Mouse (Mus musculus) MEL (cell line): ENCODE data around the gene Pde6c. TPM values are rescaled to one million over a fixed set of nuclear protein-coding genes. Genes with fewer than 3 reads are reported as not detected.

Experiments used
- DNase-seq: peaks from one replicate; pipeline ENCODE4 v3.0.0; 2011; ENCODE audit warnings: low read depth, low spot score
- H3K27ac ChIP-seq: 2 replicates; pipeline ENCODE4 v1.5.1; 2012; ENCODE audit warnings: low read depth, mild to moderate bottlenecking, control low read depth, low read length, moderate library complexity; ENCODE audit not compliant: control insufficient read depth
- H3K27me3 ChIP-seq, 2 experiments: fragments of 150-350 bp in 1 of 2; sonication (generic) in 1 of 2; 2 replicates each; pipeline ENCODE4 v1.6.1; 2012; ENCODE audit warnings: low read length in 2 of 2, mild to moderate bottlenecking in 2 of 2, improper control_type of control experiment in 1 of 2, moderate library complexity in 1 of 2; ENCODE audit not compliant: insufficient read depth in 2 of 2, control insufficient read depth in 1 of 2
- H3K36me3 ChIP-seq, 2 experiments: 2 replicates each; pipeline ENCODE4 v1.6.1; 2012 to 2014; ENCODE audit warnings: low read length in 2 of 2, improper control_type of control experiment in 1 of 2, inconsistent platforms in 1 of 2, mild to moderate bottlenecking in 1 of 2; ENCODE audit not compliant: insufficient read depth in 2 of 2, control insufficient read depth in 1 of 2
- H3K4me1 ChIP-seq, 2 experiments: fragments of 150-350 bp in 1 of 2; sonication (generic) in 1 of 2; 2 replicates each; pipeline ENCODE4 v1.6.1; 2012; ENCODE audit warnings: low read length in 2 of 2, improper control_type of control experiment in 1 of 2, mild to moderate bottlenecking in 1 of 2; ENCODE audit not compliant: insufficient read depth in 2 of 2, control insufficient read depth in 1 of 2
- H3K4me3 ChIP-seq, 2 experiments: fragments of 150-350 bp in 1 of 2; sonication (generic) in 1 of 2; 2 replicates each; pipeline ENCODE4 v1.5.1; 2012; ENCODE audit warnings: low read depth in 2 of 2, low read length in 2 of 2, mild to moderate bottlenecking in 2 of 2, moderate library complexity in 2 of 2, control low read depth in 1 of 2, improper control_type of control experiment in 1 of 2; ENCODE audit not compliant: control insufficient read depth in 1 of 2, insufficient read depth in 1 of 2
- H3K79me2 ChIP-seq: 2 replicates; pipeline ENCODE4 v1.6.1; 2012; ENCODE audit warnings: mild to moderate bottlenecking, low read length, moderate library complexity; ENCODE audit not compliant: control insufficient read depth, poor library complexity, insufficient read depth
- H3K9ac ChIP-seq: 2 replicates; pipeline ENCODE4 v1.6.1; 2012; ENCODE audit warnings: low read depth, mild to moderate bottlenecking, control low read depth, low read length, moderate library complexity; ENCODE audit not compliant: control insufficient read depth, poor library complexity, severe bottlenecking
- H3K9me3 ChIP-seq: fragments of 150-350 bp; sonication (generic); replicated peaks from 2 replicates; pipeline ENCODE4 v1.6.1; 2012; ENCODE audit warnings: mild to moderate bottlenecking, low read length, improper control_type of control experiment, moderate library complexity; ENCODE audit not compliant: insufficient read depth
- CHD1 ChIP-seq: IDR thresholded peaks from 2 replicates; pipeline ENCODE4 v1.6.1; 2012; ENCODE audit warnings: low read depth, mild to moderate bottlenecking, inconsistent platforms, low read length, improper control_type of control experiment
- E2F4 ChIP-seq: IDR thresholded peaks from 2 replicates; pipeline ENCODE4 v1.6.1; 2011; ENCODE audit warnings: low read depth, low read length, improper control_type of control experiment, borderline replicate concordance
- ELF1 ChIP-seq: IDR thresholded peaks from 2 replicates; pipeline ENCODE4 v1.6.1; 2014; ENCODE audit warnings: low read depth, mild to moderate bottlenecking, inconsistent platforms, low read length, improper control_type of control experiment, moderate library complexity
- ETS1 ChIP-seq: IDR thresholded peaks from 2 replicates; pipeline ENCODE4 v1.6.1; 2012; ENCODE audit warnings: low read depth, mild to moderate bottlenecking, inconsistent platforms, low read length, improper control_type of control experiment, moderate library complexity
- GABPA ChIP-seq: IDR thresholded peaks from 2 replicates; pipeline ENCODE4 v1.6.1; 2012; ENCODE audit warnings: low read depth, mild to moderate bottlenecking, inconsistent platforms, low read length, improper control_type of control experiment, moderate library complexity
- GATA1 ChIP-seq: IDR thresholded peaks from 2 replicates; pipeline ENCODE4 v1.6.1; 2011; ENCODE audit warnings: low read depth, low read length, improper control_type of control experiment
- HCFC1 ChIP-seq: IDR thresholded peaks from 2 replicates; pipeline ENCODE4 v1.6.1; 2012; ENCODE audit warnings: low read depth, mild to moderate bottlenecking, inconsistent platforms, low read length, improper control_type of control experiment, moderate library complexity
- MAX ChIP-seq: IDR thresholded peaks from 2 replicates; pipeline ENCODE4 v1.6.1; 2011; ENCODE audit warnings: low read length, improper control_type of control experiment
- MEF2A ChIP-seq: IDR thresholded peaks from 2 replicates; pipeline ENCODE4 v1.6.1; 2014; ENCODE audit warnings: low read depth, mild to moderate bottlenecking, inconsistent platforms, low read length, improper control_type of control experiment; ENCODE audit not compliant: poor library complexity, insufficient replicate concordance, severe bottlenecking; ENCODE audit errors: extremely low read depth
- MYC ChIP-seq: IDR thresholded peaks from 2 replicates; pipeline ENCODE4 v1.6.1; 2011; ENCODE audit warnings: low read depth, mild to moderate bottlenecking, low read length, improper control_type of control experiment, moderate library complexity
- NELFE ChIP-seq: IDR thresholded peaks from 2 replicates; pipeline ENCODE4 v1.6.1; 2011; ENCODE audit warnings: low read depth, low read length, improper control_type of control experiment
- POLR2A ChIP-seq, 2 experiments: IDR thresholded peaks; 2 replicates each; pipeline ENCODE4 v1.6.1; 2011 to 2012; ENCODE audit warnings: low read length in 2 of 2, mild to moderate bottlenecking in 2 of 2, control low read depth in 1 of 2, improper control_type of control experiment in 1 of 2, low read depth in 1 of 2, moderate library complexity in 1 of 2; ENCODE audit not compliant: control insufficient read depth in 1 of 2, insufficient read depth in 1 of 2, poor library complexity in 1 of 2
- SMC3 ChIP-seq: IDR thresholded peaks from 2 replicates; pipeline ENCODE4 v1.6.1; 2011; ENCODE audit warnings: low read depth, low read length, improper control_type of control experiment
- TCF12 ChIP-seq: IDR thresholded peaks from 2 replicates; pipeline ENCODE4 v1.6.1; 2014; ENCODE audit warnings: low read depth, mild to moderate bottlenecking, inconsistent platforms, low read length, improper control_type of control experiment, moderate library complexity
- UBTF ChIP-seq: IDR thresholded peaks from 2 replicates; pipeline ENCODE4 v1.6.1; 2012; ENCODE audit warnings: low read depth, mild to moderate bottlenecking, inconsistent platforms, low read length, improper control_type of control experiment, moderate library complexity, borderline replicate concordance; ENCODE audit not compliant: insufficient read depth
- USF1 ChIP-seq: IDR thresholded peaks from 2 replicates; pipeline ENCODE4 v1.6.1; 2014; ENCODE audit warnings: low read depth, mild to moderate bottlenecking, inconsistent platforms, low read length, improper control_type of control experiment, moderate library complexity
- ZC3H11A ChIP-seq: IDR thresholded peaks from 2 replicates; pipeline ENCODE4 v1.6.1; 2012; ENCODE audit warnings: low read depth, mild to moderate bottlenecking, inconsistent platforms, low read length, improper control_type of control experiment
- ZKSCAN1 ChIP-seq: IDR thresholded peaks from 2 replicates; pipeline ENCODE4 v1.6.1; 2012; ENCODE audit warnings: low read depth, mild to moderate bottlenecking, inconsistent platforms, low read length, improper control_type of control experiment, moderate library complexity
- ZMIZ1 ChIP-seq: IDR thresholded peaks from 2 replicates; pipeline ENCODE4 v1.6.1; 2012; ENCODE audit warnings: low read depth, mild to moderate bottlenecking, inconsistent platforms, low read length, improper control_type of control experiment, moderate library complexity
- polyA plus RNA-seq, 2 experiments: library from polyadenylated mRNA; stranded (reverse) in 1 of 2; unstranded in 1 of 2; fragments of >175 nt in 1 of 2; fragments of >200 nt in 1 of 2; gene quantifications; 2 replicates each; pipeline versions ENCODE4 v1.2.1 to v1.2.4; 2012; ENCODE audit warnings: low replicate concordance in 2 of 2, low read depth in 1 of 2; ENCODE audit not compliant: insufficient read length in 2 of 2, insufficient read depth in 1 of 2, missing spikeins in 1 of 2
- total RNA-seq: library from RNA; depleted of rRNA; stranded (reverse); fragments of 300-350 nt; gene quantifications from 2 replicates; pipeline ENCODE4 v1.2.3, GENCODE M21; 2012; rRNA removed

Gene Pde6c
- total RNA-seq: not detected in 2 replicates
- polyA plus RNA-seq: not detected

DNA sequence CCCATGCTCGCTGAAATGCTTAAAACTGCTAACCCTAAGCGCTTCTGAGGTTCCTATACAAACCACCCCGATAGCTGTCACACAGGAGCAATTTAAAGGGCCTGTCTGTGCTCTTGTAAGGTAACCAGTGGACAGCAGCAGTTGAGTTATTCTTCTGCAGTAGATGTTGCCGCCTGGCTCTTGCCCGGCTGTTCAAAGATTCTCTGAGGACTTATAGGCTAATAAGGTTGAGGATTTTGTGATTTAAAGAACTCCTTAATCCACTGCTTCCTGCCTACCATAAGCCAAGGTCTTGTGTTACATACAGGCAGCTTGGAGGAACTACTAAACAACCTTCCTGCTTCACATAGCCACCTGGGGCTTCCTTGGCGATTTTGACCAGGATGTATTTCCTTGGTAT is at the start of gene Pde6c:
TSS of gene Pde6c (plus strand) at position 301 of the 400 bp plus-strand sequence.
- Histone ChIP-seq H3K9ac (no peak within 1 kb of the TSS), H3K4me1 (no peaks in the 10 kb centered on the region), H3K9me3 (no peaks in the 10 kb centered on the region), H3K27ac (no peak within 1 kb of the TSS), H3K4me3 (no peak within 1 kb of the TSS), H3K36me3 (no peaks in the 10 kb centered on the region), H3K27me3 (no peaks in the 10 kb centered on the region; a peak in 1 of 4 replicates), H3K79me2 (no peaks in the 10 kb centered on the region)
- no peak for DNase-seq
- no peak for TF ChIP-seq ZKSCAN1
- no peak for TF ChIP-seq ZC3H11A
- TF ChIP-seq GATA1: no peak
- no peak for TF ChIP-seq MYC
- TF ChIP-seq NELFE: no peak
- no peak for TF ChIP-seq GABPA
- TF ChIP-seq HCFC1: no peak
- TF ChIP-seq MEF2A: no peak
- TF ChIP-seq POLR2A (IDR thresholded peaks at IDR 0.05; ENCODE audit: control insufficient read depth in 1 of 2, insufficient read depth in 1 of 2, low read depth in 1 of 2, low read length in 2 of 2, poor library complexity in 1 of 2): no peak
- TF ChIP-seq E2F4: no peak
- TF ChIP-seq USF1: no peak
- TF ChIP-seq ZMIZ1: no peak
- no peak for TF ChIP-seq TCF12
- no peak for TF ChIP-seq SMC3
- no peak for TF ChIP-seq UBTF

DNA sequence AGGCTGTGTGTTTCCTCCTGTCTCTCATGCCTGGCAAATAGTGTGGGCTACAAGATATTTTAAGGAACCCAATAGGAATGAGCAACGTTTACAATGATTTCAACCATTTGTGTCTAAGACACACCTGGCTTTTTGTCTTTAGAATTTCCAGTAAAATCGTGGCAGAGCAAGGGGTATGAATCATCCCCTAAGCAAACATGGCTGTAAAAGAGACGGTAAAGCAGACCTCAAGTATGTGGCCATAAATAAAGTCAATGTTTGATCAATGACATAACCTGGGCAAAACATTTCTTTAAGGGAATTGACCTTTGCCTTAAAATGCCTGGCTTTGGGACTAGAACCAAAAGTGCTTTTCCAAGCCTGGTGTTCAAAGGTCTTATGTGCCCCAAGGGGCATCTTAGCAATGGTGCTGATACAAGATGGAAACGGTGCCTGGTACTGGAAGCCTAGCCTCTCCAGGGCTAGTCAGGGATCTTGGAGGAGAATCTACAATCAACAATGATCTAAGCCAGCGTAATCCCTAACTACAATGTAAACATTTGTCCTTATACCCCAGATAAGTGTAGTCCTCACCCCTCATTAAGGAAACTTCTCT is 49.6 kb upstream of the Pde6c start:
- peaks cover 0 to 2% of the 10 kb centered on the region in 2 experiments; a peak in 1 of 4 replicates for H3K27me3 ChIP-seq
- no peak overlapping the region for H3K4me3 ChIP-seq
- no peaks in the 10 kb centered on the region for H3K4me1 ChIP-seq
- H3K79me2 ChIP-seq: no peaks in the 10 kb centered on the region
- H3K27ac ChIP-seq: no peak overlapping the region
- H3K9me3 ChIP-seq: no peaks in the 10 kb centered on the region
- TF ChIP-seq ELF1 (no peak), GABPA (no peak), CHD1 (no peak), MAX (no peak), ETS1 (no peak), ZKSCAN1 (no peak), POLR2A (IDR thresholded peaks at IDR 0.05; ENCODE audit: control insufficient read depth in 1 of 2, insufficient read depth in 1 of 2, low read depth in 1 of 2, low read length in 2 of 2, poor library complexity in 1 of 2) (no peak), MYC (no peak)
- H3K9ac ChIP-seq: no peak overlapping the region
- no peaks in the 10 kb centered on the region for H3K36me3 ChIP-seq
- DNase-seq: no peak
